ENCODE assay signal across 8 mouse cellular contexts in the genomic region with DNA sequence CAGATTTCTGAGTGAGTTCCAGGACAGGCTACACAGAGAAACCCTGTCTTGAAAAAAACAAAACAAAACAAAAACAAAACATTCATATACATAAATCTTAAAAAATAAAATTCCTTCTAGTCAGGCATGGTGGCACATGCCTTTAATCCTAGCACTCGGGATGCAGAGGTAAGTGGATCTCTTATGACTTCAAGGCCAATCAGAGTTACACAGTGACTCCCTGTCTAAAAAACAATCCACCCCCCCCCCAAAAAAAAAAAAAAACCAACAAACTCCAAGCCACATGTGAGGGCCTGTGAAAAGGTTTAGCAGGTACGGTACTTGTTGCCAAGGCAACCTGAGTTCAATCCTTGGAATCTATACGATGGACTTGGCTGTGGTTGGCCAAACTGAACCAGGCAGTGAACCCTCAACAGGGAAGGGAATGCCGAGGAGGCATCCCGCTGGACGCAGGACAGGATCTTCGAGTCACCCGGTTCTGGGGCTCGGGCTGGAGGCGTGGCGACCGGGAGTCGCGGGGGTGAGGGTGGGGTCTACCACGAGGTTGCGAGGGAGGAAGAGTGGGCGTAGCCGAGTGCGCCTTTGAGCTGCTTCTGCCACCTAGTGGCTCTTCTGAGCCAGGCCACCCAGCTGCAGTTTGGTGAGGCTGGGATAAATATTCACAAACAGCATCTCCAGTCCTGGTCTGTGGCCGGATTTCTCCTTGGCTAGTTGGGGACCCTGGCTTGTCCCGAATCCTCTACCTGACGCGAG. TPM values are rescaled to one million over a fixed set of nuclear protein-coding genes. Genes with fewer than 3 reads are reported as not detected.
DNase-seq lines count a peak whose midpoint lies in the region; ATAC-seq and TF ChIP-seq lines count a peak whose summit lies in the region.

No protein-coding gene starts in this region.

- peak overlapping the region; percentile 32 for H3K4me3 ChIP-seq in forebrain, embryonic 13.5 days
- H3K4me3 ChIP-seq in liver, postnatal 0 days (ENCODE audit: low read depth, low read length), result peak overlapping the region; percentile 30; the same call in 1 of the 2 replicates
- H3K4me3 ChIP-seq in neural tube, embryonic 14.5 days (ENCODE audit: low read depth, low read length), result 0 out of 2 replicates have a peak overlapping the region, but pooled peaks have one; percentile 22
- peak overlapping the region; percentile 83 for H3K4me3 ChIP-seq in testis, adult 2 months (ENCODE audit: control insufficient read depth, low read depth, low read length)

- peak overlapping the region; percentile 67 for H3K4me2 ChIP-seq in forebrain, embryonic 13.5 days
- peak overlapping the region; percentile 73 for H3K4me2 ChIP-seq in liver, postnatal 0 days (ENCODE audit: low read depth, low read length)
- H3K4me2 ChIP-seq in neural tube, embryonic 14.5 days (ENCODE audit: low read depth, low read length), result peak overlapping the region; percentile 61

- TF ChIP-seq EP300 in liver, postnatal 0 days (IDR thresholded peaks at IDR 0.05; ENCODE audit: low read depth), result no peak

- peak; percentile 94 for DNase-seq in ES-CJ7 (ENCODE audit: low read depth, low spot score)
- DNase-seq in c-Kit-positive CD71-positive TER-119-positive erythroid progenitor cells, embryonic 14.5 days (ENCODE audit: low spot score), result peak; percentile 72
- peak; percentile 86 to 88 for DNase-seq in heart, postnatal 10 days
- DNase-seq in kidney, postnatal 4 days, result peak; percentile 88 to 93
- peak; percentile 84 for DNase-seq in liver, postnatal 0 days

- H3K4me1 ChIP-seq in forebrain, embryonic 13.5 days, result peaks cover 26% of the 10 kb centered on the region
- H3K4me1 ChIP-seq in liver, postnatal 0 days (ENCODE audit: insufficient read depth), result peaks cover 17% of the 10 kb centered on the region
- peaks cover 7% of the 10 kb centered on the region for H3K4me1 ChIP-seq in neural tube, embryonic 14.5 days (ENCODE audit: control insufficient read depth, insufficient read depth, low read length)
- H3K4me1 ChIP-seq in testis, adult 2 months (ENCODE audit: control insufficient read depth, insufficient read depth, low read length), result peaks cover 24% of the 10 kb centered on the region

- intact Hi-C loops in heart, postnatal 10 days (cut with DNase I), result loop anchor here (1.0 kb wide), 1 partner anchor 43 kb away; no protein-coding TSS in a partner anchor

- H3K9me3 ChIP-seq in forebrain, embryonic 13.5 days (replicated peaks), result no peaks in the 10 kb centered on the region
- no peaks in the 10 kb centered on the region for H3K9me3 ChIP-seq in liver, postnatal 0 days (ENCODE audit: low read length)
- H3K9me3 ChIP-seq in neural tube, embryonic 14.5 days (ENCODE audit: control insufficient read depth, low read length), result no peaks in the 10 kb centered on the region

- peaks cover 21% of the 10 kb centered on the region for H3K36me3 ChIP-seq in forebrain, embryonic 13.5 days (ENCODE audit: poor library complexity, severe bottlenecking)
- H3K36me3 ChIP-seq in liver, postnatal 0 days (replicated peaks; ENCODE audit: insufficient read depth, low read length), result no peaks in the 10 kb centered on the region
- H3K36me3 ChIP-seq in neural tube, embryonic 14.5 days (ENCODE audit: control insufficient read depth, insufficient read depth, low read length), result peaks cover 5% of the 10 kb centered on the region; the same call in 1 of the 2 replicates
- no peaks in the 10 kb centered on the region for H3K36me3 ChIP-seq in testis, adult 2 months (ENCODE audit: control insufficient read depth, insufficient read depth, low read length)

- peaks cover 5% of the 10 kb centered on the region; the same call in 1 of the 2 replicates for H3K27me3 ChIP-seq in forebrain, embryonic 13.5 days
- H3K27me3 ChIP-seq in liver, postnatal 0 days (ENCODE audit: insufficient read depth, low read length), result peaks cover 5% of the 10 kb centered on the region
- no peaks in the 10 kb centered on the region for H3K27me3 ChIP-seq in neural tube, embryonic 14.5 days (ENCODE audit: control insufficient read depth, insufficient read depth, low read length)
- H3K27me3 ChIP-seq in testis, adult 2 months (ENCODE audit: control insufficient read depth, insufficient read depth, low read length), result no peaks in the 10 kb centered on the region

- H3K9ac ChIP-seq in forebrain, embryonic 13.5 days, result peak overlapping the region; percentile 37
- H3K9ac ChIP-seq in liver, postnatal 0 days (replicated peaks), result no peak overlapping the region
- H3K9ac ChIP-seq in neural tube, embryonic 14.5 days (replicated peaks; ENCODE audit: low read depth, low read length), result peak overlapping the region; percentile 39; the same call in 1 of the 2 replicates

- 5% methylated on average over 23 of the region's 23 CpGs for WGBS in forebrain, embryonic 13.5 days
- 7% methylated on average over 23 of the region's 23 CpGs for WGBS in liver, postnatal 0 days (ENCODE audit: insufficient replicate concordance)
- 4% methylated on average over 23 of the region's 23 CpGs for WGBS in neural tube, embryonic 14.5 days

- no peak overlapping the region for H3K27ac ChIP-seq in forebrain, embryonic 13.5 days
- H3K27ac ChIP-seq in liver, postnatal 0 days (ENCODE audit: low read depth), result no peak overlapping the region
- H3K27ac ChIP-seq in neural tube, embryonic 14.5 days (ENCODE audit: low read depth, low read length), result no peak overlapping the region
- H3K27ac ChIP-seq in testis, adult 2 months (ENCODE audit: control insufficient read depth, insufficient read depth, low read depth, low read length), result no peak overlapping the region; the same call in 1 of the 2 replicates

- peak; percentile 94 for TF ChIP-seq CTCF in liver, postnatal 0 days (IDR thresholded peaks at IDR 0.05; ENCODE audit: low read depth)
- peak; percentile 88; the same call in 1 of the 2 replicates for TF ChIP-seq CTCF in testis, adult 2 months (IDR thresholded peaks at IDR 0.05; ENCODE audit: control insufficient read depth, insufficient read depth, insufficient replicate concordance, low read depth, low read length)

- TF ChIP-seq POLR2A in testis, adult 2 months (IDR thresholded peaks at IDR 0.05; ENCODE audit: control insufficient read depth, low read depth, low read length), result 0 out of 2 replicates have a peak, but pooled peaks have one; percentile 21

- peak; percentile 58 for ATAC-seq in forebrain, embryonic 13.5 days
- peak; percentile 78 for ATAC-seq in liver, postnatal 0 days
- ATAC-seq in neural tube, embryonic 14.5 days (ENCODE audit: low read depth), result peak; percentile 39

RNA-seq across cellular contexts. Expression of a gene that starts 15.2 kb away (rescaled TPM):
- 3.6 and 4.4 TPM in 2 replicates for polyA plus RNA-seq in forebrain, embryonic 13.5 days (2015; fragmentation: Nextera tagmentation; extraction: Ambion mirVana)
- total RNA-seq in heart, postnatal 10 days (2021), result 10 to 100 TPM; 34.4 to 34.7 TPM
- 5.6 and 5.7 TPM in 2 replicates for polyA plus RNA-seq in liver, postnatal 0 days (2015; fragmentation: Nextera tagmentation; extraction: Ambion mirVana)
- polyA plus RNA-seq in neural tube, embryonic 14.5 days (2014; fragmentation: Nextera tagmentation; extraction: Ambion mirVana), result 9.2 and 9.6 TPM in 2 replicates
- polyA plus RNA-seq in testis, adult 2 months (2012; rRNA removed), result 27.7 and 30.5 TPM in 2 replicates

RNA-seq across cellular contexts. Expression of a gene that starts 37.8 kb away (rescaled TPM):
- polyA plus RNA-seq in forebrain, embryonic 13.5 days (2015; fragmentation: Nextera tagmentation; extraction: Ambion mirVana), result 7.7 and 8.6 TPM in 2 replicates
- 10 to 100 TPM; 19.9 to 20.2 TPM for total RNA-seq in heart, postnatal 10 days (2021)
- polyA plus RNA-seq in liver, postnatal 0 days (2015; fragmentation: Nextera tagmentation; extraction: Ambion mirVana), result 0.89 and 0.92 TPM in 2 replicates
- polyA plus RNA-seq in neural tube, embryonic 14.5 days (2014; fragmentation: Nextera tagmentation; extraction: Ambion mirVana), result 6.3 and 6.7 TPM in 2 replicates
- polyA plus RNA-seq in testis, adult 2 months (2012; rRNA removed), result 90.3 and 96.2 TPM in 2 replicates

RNA-seq across cellular contexts. Expression of a gene that starts 48.3 kb away (rescaled TPM):
- 0.19 and 0.25 TPM in 2 replicates for polyA plus RNA-seq in forebrain, embryonic 13.5 days (2015; fragmentation: Nextera tagmentation; extraction: Ambion mirVana)
- under 1 TPM; 0.02 to 0.05 TPM for total RNA-seq in heart, postnatal 10 days (2021)
- polyA plus RNA-seq in liver, postnatal 0 days (2015; fragmentation: Nextera tagmentation; extraction: Ambion mirVana), result 0.04 TPM in 1 of 2 replicates, not detected in the other
- 0.49 and 0.71 TPM in 2 replicates for polyA plus RNA-seq in neural tube, embryonic 14.5 days (2014; fragmentation: Nextera tagmentation; extraction: Ambion mirVana)
- polyA plus RNA-seq in testis, adult 2 months (2012; rRNA removed), result 0.95 and 0.97 TPM in 2 replicates

Comparison
In these comparisons a context has a peak if more than half of its experiments do, and no peak if none do; other contexts are left out.
1. H3K4me3 ChIP-seq: peak in every context shown above with its lines; median percentile 83 in testis, adult 2 months; 32 in forebrain, embryonic 13.5 days; 30 in liver, postnatal 0 days; 22 in neural tube, embryonic 14.5 days.